Mouse (Mus musculus) C2C12 (cell line): ENCODE results near the gene Slc29a1. TPM values are rescaled to one million over a fixed set of nuclear protein-coding genes. Genes with fewer than 3 reads are reported as not detected.

Source experiments
- H3K27me3 ChIP-seq: one replicate; pipeline ENCODE4 v1.6.1; 2011; ENCODE audit not compliant: control insufficient read depth, insufficient read depth, insufficient read length
- H3K36me3 ChIP-seq: one replicate; pipeline ENCODE4 v1.6.1; 2011; ENCODE audit not compliant: control insufficient read depth, insufficient read depth
- H3K4me3 ChIP-seq: one replicate; pipeline ENCODE4 v1.5.1; 2011; ENCODE audit warnings: mild to moderate bottlenecking, control low read depth; ENCODE audit not compliant: poor library complexity, insufficient read depth, severe bottlenecking
- H3K79me2 ChIP-seq: one replicate; pipeline ENCODE4 v1.6.1; 2011; ENCODE audit not compliant: control insufficient read depth, insufficient read depth
- H3K79me3 ChIP-seq: one replicate; pipeline ENCODE4 v1.6.1; 2011; ENCODE audit warnings: low read depth, control low read depth
- H3ac ChIP-seq: one replicate; pipeline ENCODE3; 2011; ENCODE audit warnings: low read depth; ENCODE audit not compliant: control insufficient read depth, insufficient read length
- CEBPB ChIP-seq: IDR thresholded peaks from one replicate; pipeline ENCODE4 v1.6.1; 2011; ENCODE audit warnings: low read depth, mild to moderate bottlenecking, control low read depth, moderate library complexity
- CTCF ChIP-seq: IDR thresholded peaks from one replicate; pipeline ENCODE4 v1.5.1; 2011; ENCODE audit not compliant: control insufficient read depth, insufficient read depth, insufficient read length
- FOSL1 ChIP-seq: IDR thresholded peaks from one replicate; pipeline ENCODE4 v1.8.0; 2011; ENCODE audit warnings: mild to moderate bottlenecking, low read length; ENCODE audit not compliant: poor library complexity, insufficient read depth, severe bottlenecking
- MAX ChIP-seq: IDR thresholded peaks from one replicate; pipeline ENCODE4 v1.6.1; 2011; ENCODE audit warnings: mild to moderate bottlenecking, control low read depth
- MYOD1 ChIP-seq: IDR thresholded peaks from one replicate; pipeline ENCODE4 v1.6.1; 2011; ENCODE audit warnings: low read depth; ENCODE audit not compliant: control insufficient read depth, insufficient read length
- MYOG ChIP-seq: IDR thresholded peaks from one replicate; pipeline ENCODE4 v1.6.1; 2011; ENCODE audit not compliant: control insufficient read depth, insufficient read length; ENCODE audit errors: extremely low read depth
- USF1 ChIP-seq: IDR thresholded peaks from one replicate; pipeline ENCODE4 v1.6.1; 2011; ENCODE audit warnings: low read depth, mild to moderate bottlenecking, control low read depth, moderate library complexity
- polyA plus RNA-seq: library from polyadenylated mRNA; unstranded; fragments of >200 nt; fragmentation: generic; extraction: Trizol; gene quantifications from one replicate; pipeline ENCODE4 v1.2.1, GENCODE M21; 2012; ENCODE audit warnings: missing spikeins

Gene Slc29a1
- polyA plus RNA-seq, 1 experiment: 264 TPM

GRCm38 (mm10) chr17:45555452-45556106 lies 43.8 kb downstream of the Slc29a1 start, which contains the start of gene Nfkbie:
Gene Nfkbie, plus strand, starts transcription at chr17:45555703.
- TF ChIP-seq MYOD1 (no peak), MYOG (no peak), MAX (no peak), CEBPB (no peak), USF1 (no peak), FOSL1 (no peak), CTCF (no peak)
- no peaks in the 10 kb centered on the region for H3K36me3 ChIP-seq
- no peaks in the 10 kb centered on the region for H3K79me3 ChIP-seq
- peak within 1 kb of the TSS; percentile 42 for H3K4me3 ChIP-seq
- H3K27me3 ChIP-seq: no peaks in the 10 kb centered on the region
- H3ac ChIP-seq: peak within 1 kb of the TSS; percentile 52
- peaks cover 10% of the 10 kb centered on the region for H3K79me2 ChIP-seq

- H3K79me3 ChIP-seq: no peaks in the 10 kb centered on the region
- H3K27me3 ChIP-seq: peaks cover 4% of the 10 kb centered on the region
- TF ChIP-seq USF1 (no peak), FOSL1 (no peak), CTCF (no peak), MYOG (no peak), MAX (no peak), CEBPB (no peak), MYOD1 (no peak)
- no peak overlapping the region for H3K4me3 ChIP-seq
- H3K36me3 ChIP-seq: no peaks in the 10 kb centered on the region
- peaks cover 10% of the 10 kb centered on the region for H3K79me2 ChIP-seq
- H3ac ChIP-seq: no peak overlapping the region
Measured at GRCm38 (mm10) chr17:45554420-45554819, 45.0 kb downstream of the Slc29a1 start.

- Histone ChIP-seq H3K27me3 (peaks cover 9% of the 10 kb centered on the region), H3K79me2 (peaks cover 10% of the 10 kb centered on the region), H3K4me3 (no peak overlapping the region), H3K79me3 (no peaks in the 10 kb centered on the region), H3K36me3 (no peaks in the 10 kb centered on the region), H3ac (no peak overlapping the region)
- no peak for TF ChIP-seq MYOG
- TF ChIP-seq USF1: no peak
- TF ChIP-seq MYOD1: no peak
- no peak for TF ChIP-seq MAX
- no peak for TF ChIP-seq CTCF
- TF ChIP-seq FOSL1: no peak
- TF ChIP-seq CEBPB: no peak
Measured at GRCm38 (mm10) chr17:45553065-45553464, 46.3 kb downstream of the Slc29a1 start.

DNA sequence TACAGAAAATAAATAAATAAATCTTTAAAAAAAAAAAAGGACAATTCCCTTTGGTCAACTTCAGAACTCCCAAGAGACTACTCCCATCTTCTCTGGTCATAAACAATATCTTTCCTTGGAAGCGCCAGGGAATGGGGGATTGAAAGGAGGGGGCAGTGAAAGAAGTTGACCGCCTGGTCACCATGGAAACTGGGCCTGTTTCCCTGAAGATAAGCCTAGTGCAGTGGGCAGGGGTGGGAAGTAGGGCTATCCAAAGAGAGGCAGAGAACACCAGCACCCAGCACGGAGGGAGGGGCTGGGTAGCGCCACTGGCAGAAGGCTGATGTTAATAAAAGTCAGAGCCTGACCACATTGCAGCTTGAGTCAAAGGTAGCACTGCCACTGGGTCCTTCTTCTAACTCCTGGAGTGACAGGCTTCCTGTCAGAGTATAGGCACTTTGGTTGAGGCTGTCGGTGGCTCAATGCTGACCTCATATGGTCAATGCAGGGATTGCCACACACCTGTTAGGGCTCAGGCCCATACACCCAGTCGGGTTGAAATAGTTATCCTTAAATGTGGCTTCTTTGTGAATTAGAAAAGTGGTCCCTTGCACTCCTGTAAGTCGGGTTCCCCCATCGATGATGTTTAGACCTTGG lies 47.5 kb downstream of the Slc29a1 start:
- H3K79me3 ChIP-seq: no peaks in the 10 kb centered on the region
- peaks cover 10% of the 10 kb centered on the region for H3K79me2 ChIP-seq
- no peak overlapping the region for H3ac ChIP-seq
- H3K4me3 ChIP-seq: no peak overlapping the region
- peaks cover 11% of the 10 kb centered on the region for H3K27me3 ChIP-seq
- TF ChIP-seq MAX (no peak), CTCF (peak; percentile 82), MYOG (no peak), CEBPB (peak; percentile 47), MYOD1 (peak; percentile 71)
- no peaks in the 10 kb centered on the region for H3K36me3 ChIP-seq

- Histone ChIP-seq H3K36me3 (no peaks in the 10 kb centered on the region), H3K79me2 (peaks cover 3% of the 10 kb centered on the region), H3ac (no peak overlapping the region), H3K79me3 (no peaks in the 10 kb centered on the region), H3K27me3 (peaks cover 14% of the 10 kb centered on the region), H3K4me3 (no peak overlapping the region)
- TF ChIP-seq FOSL1 (no peak), MYOG (no peak), CTCF (no peak), MYOD1 (no peak), CEBPB (no peak), USF1 (no peak), MAX (no peak)
Measured at GRCm38 (mm10) chr17:45551249-45551796, 48.1 kb downstream of the Slc29a1 start.
